Mouse (Mus musculus) liver, embryonic 15.5 days (tissue): ENCODE data around the gene Gm5741. TPM values are rescaled to one million over a fixed set of nuclear protein-coding genes. Genes with fewer than 3 reads are reported as not detected.
"Not testable (repeated sequence)": the region's sequence is repeated elsewhere in the genome, so short reads cannot be mapped to it uniquely, and the experiment has no call there.

Experiments used
- ATAC-seq: fragments of 200-750 bp; cut with Nextera tagmentation; 2 replicates; pipeline ENCODE4 v1.8.0; 2017; ENCODE audit warnings: moderate number of reproducible peaks, mild to moderate bottlenecking, moderate library complexity; ENCODE audit not compliant: insufficient read depth
- H3K27ac ChIP-seq: fragments of 300-500 bp; sonication (generic); replicated peaks from 2 replicates; pipeline ENCODE4 v1.5.1; 2015; ENCODE audit warnings: mild to moderate bottlenecking, inconsistent platforms
- H3K27me3 ChIP-seq: fragments of 300-500 bp; sonication (generic); 2 replicates; pipeline ENCODE4 v1.6.1; 2015; ENCODE audit warnings: mild to moderate bottlenecking, inconsistent platforms
- H3K36me3 ChIP-seq: fragments of 300-500 bp; sonication (generic); replicated peaks from 2 replicates; pipeline ENCODE4 v1.6.1; 2015; ENCODE audit warnings: moderate library complexity, mild to moderate bottlenecking, inconsistent platforms
- H3K4me1 ChIP-seq: fragments of 300-500 bp; sonication (generic); replicated peaks from 2 replicates; pipeline ENCODE4 v1.6.1; 2015; ENCODE audit warnings: inconsistent platforms
- H3K4me2 ChIP-seq: fragments of 300-500 bp; sonication (generic); 2 replicates; pipeline ENCODE4 v1.6.1; 2015; ENCODE audit warnings: moderate library complexity, mild to moderate bottlenecking, inconsistent platforms
- H3K4me3 ChIP-seq: fragments of 300-500 bp; sonication (generic); replicated peaks from 2 replicates; pipeline ENCODE4 v1.5.1; 2015; ENCODE audit warnings: mild to moderate bottlenecking, inconsistent platforms
- H3K9ac ChIP-seq: fragments of 300-500 bp; sonication (generic); 2 replicates; pipeline ENCODE4 v1.6.1; 2015; ENCODE audit warnings: moderate library complexity, mild to moderate bottlenecking, inconsistent platforms
- H3K9me3 ChIP-seq: fragments of 300-500 bp; sonication (generic); replicated peaks from 2 replicates; pipeline ENCODE4 v1.6.1; 2016; ENCODE audit warnings: inconsistent platforms
- WGBS: fragments of 180-500 bp; shearing (Covaris S2); methylation state at CpG from one replicate; pipeline ENCODE4 v1.1.7; 2015; ENCODE audit warnings: mixed read lengths; ENCODE audit not compliant: insufficient replicate concordance; 5-methylcytosine and 5-hydroxymethylcytosine counted together
- polyA plus RNA-seq: library from polyadenylated mRNA; unstranded; fragments of >200 nt; fragmentation: Nextera tagmentation; extraction: Ambion mirVana; gene quantifications from 2 replicates; pipeline ENCODE4 v1.2.1, GENCODE M21; 2015

Gene Gm5741
- polyA plus RNA-seq, 1 experiment from 2014 or later, result not detected

DNA sequence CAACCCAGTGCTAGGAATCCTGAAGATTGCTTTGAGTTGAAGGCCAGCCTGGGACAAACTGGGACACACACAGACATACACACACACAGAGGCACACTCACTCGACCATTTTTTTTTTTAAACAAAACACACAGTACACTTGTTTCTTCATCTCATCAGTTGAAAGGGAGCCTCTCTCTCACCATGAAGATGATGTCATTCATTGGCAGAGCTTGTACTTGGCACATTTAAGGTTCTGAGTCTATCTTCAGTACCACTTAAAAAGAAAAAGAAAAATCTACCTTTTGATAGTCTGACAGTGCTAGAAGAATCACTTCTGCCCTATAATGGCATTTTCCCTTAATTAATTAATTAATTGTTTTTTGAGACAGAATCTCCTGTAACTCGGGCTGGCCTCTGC lies 21.0 kb upstream of the Gm5741 start:
- H3K27me3 ChIP-seq, result no peaks in the 10 kb centered on the region
- peaks cover 22% of the 10 kb centered on the region for H3K4me1 ChIP-seq
- H3K27ac ChIP-seq, result no peak overlapping the region
- no peak for ATAC-seq
- H3K4me2 ChIP-seq, result no peak overlapping the region
- WGBS, result 53% methylated on average over 2 of the region's 2 CpGs
- no peaks in the 10 kb centered on the region for H3K9me3 ChIP-seq
- H3K36me3 ChIP-seq, result peaks cover 67% of the 10 kb centered on the region
- no peak overlapping the region for H3K9ac ChIP-seq
- no peak overlapping the region for H3K4me3 ChIP-seq

DNA sequence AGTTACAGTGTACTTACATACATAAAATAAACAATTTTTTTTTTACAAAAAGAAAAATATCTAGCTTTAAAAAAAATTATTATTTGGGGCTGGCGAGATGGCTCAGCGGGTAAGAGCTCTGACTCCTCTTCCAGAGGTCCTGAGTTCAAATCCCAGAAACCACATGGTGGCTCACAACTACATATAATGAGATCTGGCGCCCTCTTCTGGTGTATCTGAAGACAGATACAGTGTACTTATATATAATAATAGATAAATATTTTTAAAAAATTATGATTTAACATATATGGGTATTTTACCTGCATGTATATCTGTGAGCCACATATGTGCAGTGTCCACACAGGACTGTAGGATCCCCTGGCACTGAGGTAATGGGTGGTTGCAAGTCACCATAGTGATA lies 18.5 kb upstream of the Gm5741 start:
- H3K9me3 ChIP-seq, result no peaks in the 10 kb centered on the region
- H3K27me3 ChIP-seq, result no peaks in the 10 kb centered on the region
- peaks cover 43% of the 10 kb centered on the region for H3K4me1 ChIP-seq
- no peak overlapping the region for H3K4me2 ChIP-seq
- peaks cover 48% of the 10 kb centered on the region for H3K36me3 ChIP-seq
- no peak overlapping the region for H3K9ac ChIP-seq
- no peak overlapping the region for H3K27ac ChIP-seq
- WGBS, result 62% methylated on average over 3 of the region's 3 CpGs
- no peak for ATAC-seq
- no peak overlapping the region for H3K4me3 ChIP-seq

DNA sequence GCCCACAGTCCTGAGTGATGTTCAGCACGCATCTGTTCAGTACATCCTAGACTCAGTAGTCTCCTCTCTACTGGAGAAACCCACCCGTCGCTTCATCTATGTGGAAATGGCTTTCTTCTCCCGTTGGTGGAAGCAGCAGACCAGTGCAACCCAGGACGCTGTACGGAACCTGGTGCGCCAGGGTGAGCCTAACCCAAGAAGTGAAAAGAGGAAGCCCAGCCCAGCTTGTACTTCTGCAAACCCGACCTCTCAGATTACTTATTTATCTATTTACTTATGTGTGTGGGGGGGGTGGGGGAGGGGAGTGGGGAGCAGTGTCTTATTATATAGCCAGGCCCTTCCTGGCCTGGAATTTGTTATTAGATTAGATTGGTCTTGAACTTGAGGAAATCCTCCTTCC lies 16.9 kb upstream of the Gm5741 start:
- 35% methylated on average over 8 of the region's 8 CpGs for WGBS
- Histone ChIP-seq H3K9me3 (no peaks in the 10 kb centered on the region), H3K4me1 (peaks cover 53% of the 10 kb centered on the region), H3K4me3 (peak overlapping the region; percentile 73), H3K9ac (no peak overlapping the region), H3K27ac (no peak overlapping the region; the same call in 1 of the 2 replicates), H3K4me2 (peak overlapping the region; percentile 97), H3K36me3 (peaks cover 41% of the 10 kb centered on the region), H3K27me3 (no peaks in the 10 kb centered on the region)
- ATAC-seq, result no peak

DNA sequence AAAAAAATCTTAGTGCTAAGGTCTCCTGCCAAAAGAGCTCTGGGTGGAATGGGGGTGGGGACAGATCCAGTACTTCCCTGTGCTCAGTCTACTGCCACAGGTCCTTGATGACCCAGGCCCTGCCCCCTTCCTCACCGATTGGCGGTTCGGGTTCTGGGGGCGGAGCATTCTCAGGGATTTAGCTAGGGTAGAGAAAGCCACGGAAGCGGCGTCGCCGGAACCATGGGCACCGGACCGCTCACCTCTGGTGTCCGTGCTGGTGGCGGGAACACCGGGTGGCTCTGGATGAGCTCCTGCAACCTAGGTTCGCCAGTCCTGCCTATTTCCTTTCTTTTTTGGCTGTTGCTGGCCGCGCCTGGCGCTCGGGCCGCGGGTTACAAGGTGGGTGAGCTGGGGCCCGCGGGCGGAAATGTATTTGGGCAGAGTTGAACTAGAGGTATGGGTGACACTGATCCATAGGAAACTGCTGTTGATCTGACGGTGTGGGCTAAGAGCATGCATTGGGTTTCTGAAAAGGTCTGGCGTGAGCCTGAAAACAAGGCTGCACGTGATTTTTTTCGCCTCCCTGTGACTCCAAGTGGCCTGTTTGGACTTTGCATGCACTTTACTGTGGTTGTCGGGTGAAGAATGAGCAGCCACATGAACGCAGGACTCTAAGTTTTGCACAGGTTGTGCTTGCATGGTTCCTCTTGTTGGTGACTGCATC lies 15.5 kb upstream of the Gm5741 start, which contains the start of gene Man2b1:
Gene Man2b1, plus strand, starts transcription at position 163 of the 706 bp plus-strand sequence.
- no peaks in the 10 kb centered on the region for H3K9me3 ChIP-seq
- ATAC-seq, result peak; percentile 82
- WGBS, result under 1% methylated on average over 30 of the region's 30 CpGs
- H3K4me3 ChIP-seq, result peak within 1 kb of the TSS; percentile 73
- H3K4me2 ChIP-seq, result peak within 1 kb of the TSS; percentile 97
- peaks cover 36% of the 10 kb centered on the region for H3K36me3 ChIP-seq
- H3K27ac ChIP-seq, result peak within 1 kb of the TSS; percentile 85
- peak within 1 kb of the TSS; percentile 65 for H3K9ac ChIP-seq
- peaks cover 66% of the 10 kb centered on the region for H3K4me1 ChIP-seq
- H3K27me3 ChIP-seq, result no peaks in the 10 kb centered on the region

DNA sequence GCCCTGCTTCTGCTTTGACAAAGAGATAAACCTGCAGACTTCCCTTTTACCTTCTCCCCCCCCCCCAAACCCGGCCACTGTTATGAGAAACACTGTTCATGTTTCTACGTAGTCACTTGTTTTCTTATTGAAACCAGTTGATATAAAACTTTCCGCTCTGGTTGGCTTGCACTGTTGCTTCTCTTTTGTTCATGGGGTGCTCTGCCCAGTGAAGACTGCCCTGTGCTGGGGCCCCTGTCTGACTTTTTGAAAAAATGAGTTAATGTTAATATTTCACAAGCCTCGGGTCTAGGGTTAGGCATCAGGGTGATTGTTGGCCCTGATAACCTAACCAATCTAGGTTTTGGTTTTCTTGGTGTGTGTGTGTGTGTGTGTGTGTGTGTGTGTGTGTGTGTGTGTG lies 14.4 kb upstream of the Gm5741 start:
- peaks cover 35% of the 10 kb centered on the region for H3K36me3 ChIP-seq
- H3K4me1 ChIP-seq, result peaks cover 74% of the 10 kb centered on the region
- not testable (repeated sequence) for H3K4me3 ChIP-seq, H3K9me3 ChIP-seq, ATAC-seq, H3K9ac ChIP-seq, H3K27me3 ChIP-seq
- 36% methylated on average over 4 of the region's 4 CpGs for WGBS
- peak overlapping the region; percentile 85 for H3K27ac ChIP-seq
- peak overlapping the region; percentile 97 for H3K4me2 ChIP-seq

DNA sequence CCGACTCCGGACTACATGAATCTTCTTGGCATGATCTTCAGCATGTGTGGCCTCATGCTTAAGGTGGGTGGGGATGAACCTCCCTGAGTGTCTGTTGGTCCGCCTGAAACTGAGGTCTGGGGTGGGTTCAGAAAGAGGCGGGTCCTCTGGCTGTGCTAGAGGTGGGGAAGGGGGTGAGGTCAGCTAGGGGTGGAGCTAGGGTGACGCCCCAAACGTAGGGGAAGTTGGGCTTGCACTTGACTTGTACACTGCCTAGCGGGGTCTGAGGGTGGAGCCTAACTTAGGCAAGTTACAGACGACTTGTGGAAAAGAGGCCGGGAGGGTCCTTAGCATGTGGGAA lies 13.4 kb upstream of the Gm5741 start, which contains the start of gene Wdr83:
Gene Wdr83, minus strand, starts transcription at position 91 of the 340 bp plus-strand sequence.
- Histone ChIP-seq H3K36me3 (peaks cover 33% of the 10 kb centered on the region), H3K9ac (peak within 1 kb of the TSS; percentile 90), H3K4me2 (peak within 1 kb of the TSS; percentile 97), H3K4me1 (peaks cover 84% of the 10 kb centered on the region), H3K27ac (peak within 1 kb of the TSS; percentile 85), H3K27me3 (no peaks in the 10 kb centered on the region), H3K4me3 (peak within 1 kb of the TSS; percentile 88), H3K9me3 (no peaks in the 10 kb centered on the region)
- ATAC-seq, result peak; percentile 60
- whole genome bisulfite sequencing, result 1% methylated on average over 9 of the region's 9 CpGs

DNA sequence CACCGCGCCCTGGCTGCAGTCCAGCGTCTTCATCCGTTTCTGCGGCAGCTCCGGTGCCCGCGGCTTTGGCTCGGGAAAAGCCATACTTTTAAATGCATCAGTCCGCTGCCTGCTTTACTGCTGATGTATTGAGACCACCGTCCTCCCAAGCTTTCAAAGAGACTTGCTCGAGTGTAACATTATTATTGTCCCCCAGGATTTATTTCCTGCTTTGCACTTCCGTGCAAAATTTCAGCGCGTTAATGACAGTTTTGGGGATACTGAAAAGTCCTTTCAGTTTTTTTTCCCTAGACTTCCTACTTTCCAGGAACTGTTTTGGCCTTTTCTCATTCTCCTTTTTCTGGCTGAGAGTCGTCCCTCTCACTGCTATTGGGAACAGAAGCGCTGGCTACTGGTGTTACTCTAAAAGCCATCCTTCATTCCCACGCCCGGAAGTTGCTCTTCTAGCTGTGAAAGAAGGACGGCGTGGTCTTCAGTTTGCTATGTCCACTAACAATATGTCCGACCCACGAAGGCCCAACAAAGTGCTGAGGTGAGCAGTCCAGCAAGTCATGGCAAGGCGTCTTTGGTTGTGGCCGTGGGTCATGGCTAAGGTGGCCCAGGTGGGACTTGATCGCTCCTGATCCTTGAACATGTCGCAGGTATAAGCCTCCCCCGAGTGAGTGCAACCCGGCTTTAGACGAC lies 12.9 kb upstream of the Gm5741 start, which contains the start of gene Wdr83os:
Gene Wdr83os, plus strand, starts transcription at position 209 of the 684 bp plus-strand sequence.
- Histone ChIP-seq H3K4me3 (peak within 1 kb of the TSS; percentile 88), H3K27me3 (no peaks in the 10 kb centered on the region), H3K27ac (peak within 1 kb of the TSS; percentile 85), H3K4me2 (peak within 1 kb of the TSS; percentile 97), H3K9me3 (no peaks in the 10 kb centered on the region), H3K4me1 (peaks cover 88% of the 10 kb centered on the region), H3K9ac (peak within 1 kb of the TSS; percentile 90), H3K36me3 (peaks cover 35% of the 10 kb centered on the region)
- under 1% methylated on average over 30 of the region's 30 CpGs for WGBS
- peak; percentile 13; the same call in 1 of the 2 replicates for ATAC-seq

DNA sequence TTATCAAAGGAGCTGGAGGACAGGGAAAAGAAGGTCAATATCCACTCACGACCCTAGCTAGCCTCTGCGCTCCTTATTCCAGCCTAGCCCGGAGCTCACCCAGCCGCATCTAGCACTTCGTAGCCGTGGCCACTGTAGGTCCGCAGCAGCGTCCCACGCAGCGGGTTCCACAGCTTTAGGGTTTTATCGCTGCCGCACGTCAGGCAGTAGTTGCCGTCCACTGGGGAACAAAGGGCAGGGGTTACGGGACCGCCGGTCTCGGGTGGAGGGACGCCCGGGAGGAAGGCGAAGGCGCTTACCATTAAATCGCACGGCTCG lies 12.4 kb upstream of the Gm5741 start:
- peak overlapping the region; percentile 97 for H3K4me2 ChIP-seq
- no peaks in the 10 kb centered on the region for H3K9me3 ChIP-seq
- peak overlapping the region; percentile 90 for H3K9ac ChIP-seq
- no peak for ATAC-seq
- H3K4me3 ChIP-seq, result peak overlapping the region; percentile 88
- H3K4me1 ChIP-seq, result peaks cover 88% of the 10 kb centered on the region
- H3K27ac ChIP-seq, result peak overlapping the region; percentile 85
- peaks cover 35% of the 10 kb centered on the region for H3K36me3 ChIP-seq
- 0% methylated on average over 25 of the region's 25 CpGs for WGBS
- no peaks in the 10 kb centered on the region for H3K27me3 ChIP-seq

DNA sequence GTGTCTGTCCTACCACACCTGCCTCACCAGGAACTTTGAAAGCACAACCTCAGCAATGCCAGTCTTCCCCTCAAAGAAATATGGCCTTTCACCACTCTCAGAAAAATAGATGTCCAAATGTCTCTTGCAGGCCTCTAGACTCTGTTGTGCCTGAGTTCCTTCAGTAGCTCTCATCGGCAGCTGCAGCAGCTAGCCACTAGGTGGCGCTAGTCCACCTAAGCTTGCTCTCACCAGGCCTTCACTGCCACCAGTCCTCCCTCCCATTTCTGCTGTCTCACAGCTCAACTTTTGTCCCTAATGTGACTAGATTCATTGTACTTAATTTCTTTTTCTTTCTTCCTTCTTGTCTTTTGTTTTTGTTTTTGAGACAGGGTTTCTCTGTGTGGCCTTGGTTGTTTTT lies 9.2 kb upstream of the Gm5741 start:
- H3K36me3 ChIP-seq, result peaks cover 55% of the 10 kb centered on the region

DNA sequence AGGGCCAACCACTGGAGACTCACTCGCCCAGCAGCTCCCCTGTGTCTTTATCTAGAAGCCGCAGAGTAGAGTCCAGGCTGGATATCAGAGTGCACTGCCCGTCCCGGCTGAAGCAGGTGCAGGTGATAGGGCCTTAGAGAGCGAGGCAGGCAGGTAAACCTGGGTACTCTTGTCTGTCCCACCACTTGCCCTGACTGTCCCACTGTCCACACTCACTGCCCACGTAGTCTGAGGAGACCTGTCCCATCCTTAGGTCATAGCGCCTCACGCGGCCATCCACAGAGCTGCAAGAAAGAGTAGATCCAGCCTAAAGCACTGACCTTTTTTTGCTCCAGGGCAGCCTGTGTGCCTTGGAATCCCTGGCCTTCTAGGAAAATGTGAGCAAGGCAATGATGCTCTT lies 8.2 kb upstream of the Gm5741 start:
- peak; percentile 58 for ATAC-seq
- Histone ChIP-seq H3K9me3 (no peaks in the 10 kb centered on the region), H3K9ac (peak overlapping the region; percentile 45; the same call in 1 of the 2 replicates), H3K27me3 (no peaks in the 10 kb centered on the region), H3K27ac (peak overlapping the region; percentile 73), H3K4me2 (peak overlapping the region; percentile 50), H3K4me1 (peaks cover 83% of the 10 kb centered on the region), H3K36me3 (peaks cover 55% of the 10 kb centered on the region), H3K4me3 (no peak overlapping the region; the same call in 1 of the 2 replicates)
- WGBS, result 49% methylated on average over 9 of the region's 9 CpGs

More for the DNA sequence above, 9.2 kb upstream of the Gm5741 start:
- peak overlapping the region; percentile 21; the same call in 1 of the 2 replicates for H3K9ac ChIP-seq
- peak overlapping the region; percentile 73 for H3K27ac ChIP-seq
- no peak overlapping the region for H3K4me3 ChIP-seq
- peaks cover 89% of the 10 kb centered on the region for H3K4me1 ChIP-seq
- 0% methylated on average over 2 of the region's 2 CpGs for WGBS
- H3K4me2 ChIP-seq, result 0 out of 2 replicates have a peak overlapping the region, but pooled peaks have one; percentile 50
- ATAC-seq, result peak; percentile 26; the same call in 1 of the 2 replicates
- H3K9me3 ChIP-seq, result no peaks in the 10 kb centered on the region
- H3K27me3 ChIP-seq, result no peaks in the 10 kb centered on the region

DNA sequence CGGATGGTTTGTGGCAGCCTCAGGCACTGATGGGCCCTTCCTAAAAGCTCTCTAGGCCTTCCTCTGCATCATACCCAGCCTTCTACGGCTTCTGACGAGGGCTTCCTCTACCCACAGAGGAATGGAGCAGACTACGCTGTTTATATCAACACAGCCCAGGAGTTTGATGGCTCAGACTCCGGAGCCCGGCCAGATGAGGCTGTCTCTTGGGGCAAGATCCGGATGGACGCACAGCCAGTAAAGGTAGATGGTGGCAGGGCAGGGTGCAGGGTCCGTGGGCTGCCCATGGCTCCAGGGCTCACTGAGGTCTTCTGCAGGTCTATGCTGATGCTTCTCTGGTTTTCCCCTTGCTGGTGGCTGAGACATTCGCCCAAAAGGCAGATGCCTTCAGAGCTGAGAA lies 6.8 kb upstream of the Gm5741 start:
- no peak overlapping the region for H3K4me3 ChIP-seq
- H3K27me3 ChIP-seq, result no peaks in the 10 kb centered on the region

More for the DNA sequence above, 6.8 kb upstream of the Gm5741 start:
- Histone ChIP-seq H3K9ac (no peak overlapping the region), H3K27ac (peak overlapping the region; percentile 73; the same call in 1 of the 2 replicates), H3K36me3 (peaks cover 55% of the 10 kb centered on the region), H3K4me1 (peaks cover 85% of the 10 kb centered on the region), H3K9me3 (no peaks in the 10 kb centered on the region), H3K4me2 (no peak overlapping the region)
- no peak for ATAC-seq
- 79% methylated on average over 10 of the region's 10 CpGs for WGBS
